In genomic region chr4:105974948-105975347, GRCm38 (mm10) we compare ENCODE assay signal across 9 mouse cellular contexts.
"Had no signal": no experiment of that assay in that cellular context is flagged by ENCODE, and none has a peak within 500 bp of the region (broad histone marks: within the 10 kb centered on the region; RNA-seq: fewer than 3 reads in every experiment).

No protein-coding gene starts in this region.

- H3K9ac ChIP-seq: limb, embryonic 15.5 days; liver, embryonic 12.5 days; midbrain, embryonic 12.5 days; neural tube, embryonic 15.5 days had no signal

- H3K4me2 ChIP-seq: limb, embryonic 15.5 days; liver, embryonic 12.5 days; midbrain, embryonic 12.5 days; neural tube, embryonic 15.5 days had no signal

- H3K27me3 ChIP-seq: limb, embryonic 15.5 days; liver, embryonic 12.5 days; midbrain, embryonic 12.5 days; neural tube, embryonic 15.5 days had no signal

- ATAC-seq: intestine, embryonic 16.5 days; liver, embryonic 12.5 days had no signal

- H3K4me1 ChIP-seq: liver, embryonic 12.5 days; midbrain, embryonic 12.5 days; neural tube, embryonic 15.5 days had no signal

- H3K27ac ChIP-seq: limb, embryonic 15.5 days; liver, embryonic 12.5 days; midbrain, embryonic 12.5 days; neural tube, embryonic 15.5 days had no signal

- H3K36me3 ChIP-seq: limb, embryonic 15.5 days; liver, embryonic 12.5 days; midbrain, embryonic 12.5 days; neural tube, embryonic 15.5 days had no signal

- H3K9me3 ChIP-seq: limb, embryonic 15.5 days; liver, embryonic 12.5 days; midbrain, embryonic 12.5 days; neural tube, embryonic 15.5 days had no signal

- DNase-seq: kidney, adult 8-10 months; thymus, adult 2 months; thymus, postnatal 25 days had no signal

- H3K4me3 ChIP-seq: limb, embryonic 15.5 days; liver, embryonic 12.5 days; midbrain, embryonic 12.5 days; myocyte; neural tube, embryonic 15.5 days had no signal
